Mouse (Mus musculus) urinary bladder, adult 18-20 months (tissue): ENCODE results near the gene B3galt5.
A peak's percentile ranks its signal among the peaks of the same experiment; 100 is the strongest.

Source experiments
- DNase-seq, 2 experiments: peaks; one replicate each; pipeline ENCODE4 v3.0.0; 2022; ENCODE audit warnings: low spot score in 2 of 2, mixed read lengths in 2 of 2

B3galt5 gene

GRCm38 (mm10) chr16:96341945-96342344, 106.3 kb downstream of the B3galt5 start:
- DNase-seq = no peak

GRCm38 (mm10) chr16:96345117-96345516, 109.5 kb downstream of the B3galt5 start:
- DNase-seq = peak; percentile 48 to 59

DNA sequence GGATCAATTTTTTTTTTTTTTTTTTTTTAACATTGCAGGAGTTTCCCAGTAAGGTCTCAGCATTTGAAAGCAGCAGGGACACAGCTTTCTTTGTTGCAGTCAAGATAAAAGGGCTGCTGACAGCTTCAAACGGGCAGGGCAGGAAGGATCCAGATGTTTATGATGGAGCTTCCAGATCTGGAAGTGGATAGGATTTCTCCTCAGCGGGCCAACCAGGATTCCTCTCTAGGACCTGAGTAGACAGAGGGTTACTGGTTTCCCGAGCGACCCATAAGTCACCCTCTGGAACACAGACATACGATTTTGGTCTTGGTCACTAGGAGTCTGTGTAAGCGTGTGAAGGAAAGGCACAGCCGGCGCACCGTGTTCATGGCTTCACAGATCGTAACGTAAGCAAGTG, 112.5 kb downstream of the B3galt5 start:
- DNase-seq = no peak

GRCm38 (mm10) chr16:96348766-96349165, 113.2 kb downstream of the B3galt5 start:
- no peak for DNase-seq

DNA sequence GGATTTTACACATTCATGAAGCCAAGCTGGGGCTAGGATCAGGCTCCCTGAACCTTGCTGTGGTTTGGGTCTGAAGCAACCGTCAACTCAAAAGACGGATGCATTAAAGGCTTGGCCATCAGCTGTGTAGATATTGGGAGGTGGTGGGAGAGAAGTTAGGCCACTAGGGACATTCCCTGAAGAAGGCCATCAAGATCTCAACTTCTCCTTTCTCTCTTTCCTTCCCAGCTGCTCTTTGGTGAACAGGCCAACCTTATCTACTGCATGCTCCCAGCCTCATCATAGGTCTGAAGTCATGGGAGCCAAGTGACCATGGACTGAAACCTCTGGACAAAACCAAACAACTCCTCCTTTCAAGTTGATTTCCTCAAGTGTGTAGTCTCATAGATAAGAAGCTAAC, 115.9 kb downstream of the B3galt5 start:
- no peak for DNase-seq

DNA sequence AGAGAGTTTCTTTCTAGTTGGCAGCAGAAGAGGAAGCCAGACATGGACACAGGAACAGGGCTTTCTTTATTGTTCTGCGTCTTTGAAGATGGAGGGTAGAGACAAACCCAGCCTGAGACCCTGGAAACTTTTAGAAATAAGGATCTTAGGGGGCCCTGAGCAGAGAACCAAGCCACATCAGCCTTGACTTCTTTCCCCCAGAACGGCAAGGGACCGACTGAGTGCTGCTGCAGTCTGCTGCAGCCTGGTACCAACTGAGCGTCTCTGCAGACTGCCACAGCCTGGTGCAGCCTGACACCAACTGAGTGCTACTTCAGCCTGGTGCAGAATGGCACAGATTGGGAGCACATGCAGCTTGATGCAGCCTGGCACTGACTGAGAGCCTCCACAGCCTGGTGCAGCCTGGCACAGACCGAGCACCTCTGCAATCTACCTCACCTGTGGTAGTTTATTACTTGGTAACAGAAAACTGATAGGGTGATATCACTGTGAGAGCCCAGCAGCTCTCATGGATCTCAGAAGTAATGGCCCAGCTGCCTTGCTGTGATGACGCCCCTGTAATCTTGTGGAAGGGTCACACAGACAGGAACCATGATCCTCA, 117.8 kb downstream of the B3galt5 start:
- no peak for DNase-seq

DNA sequence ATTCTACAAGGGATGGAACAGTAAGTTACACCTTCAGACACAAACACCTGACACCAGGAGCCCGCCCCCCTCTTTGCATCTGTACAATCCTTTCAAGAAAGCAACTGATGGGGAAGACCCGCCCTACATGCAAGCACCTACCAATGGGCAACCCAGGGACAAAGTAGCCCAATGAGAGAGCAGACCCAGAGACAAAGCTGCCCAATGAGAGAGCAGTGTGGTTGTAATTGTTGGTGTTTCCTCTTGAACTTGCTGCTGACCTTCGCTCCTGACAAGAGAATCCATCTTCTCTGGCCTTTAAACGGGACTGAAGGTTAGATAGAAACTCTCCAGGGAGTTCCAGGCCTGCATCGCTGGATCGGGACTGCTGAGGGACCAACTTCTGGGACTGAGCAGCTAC, 118.4 kb downstream of the B3galt5 start:
- no peak for DNase-seq

- peak; percentile 55 to 66 for DNase-seq
Measured at GRCm38 (mm10) chr16:96357903-96358302, 122.3 kb downstream of the B3galt5 start.

DNA sequence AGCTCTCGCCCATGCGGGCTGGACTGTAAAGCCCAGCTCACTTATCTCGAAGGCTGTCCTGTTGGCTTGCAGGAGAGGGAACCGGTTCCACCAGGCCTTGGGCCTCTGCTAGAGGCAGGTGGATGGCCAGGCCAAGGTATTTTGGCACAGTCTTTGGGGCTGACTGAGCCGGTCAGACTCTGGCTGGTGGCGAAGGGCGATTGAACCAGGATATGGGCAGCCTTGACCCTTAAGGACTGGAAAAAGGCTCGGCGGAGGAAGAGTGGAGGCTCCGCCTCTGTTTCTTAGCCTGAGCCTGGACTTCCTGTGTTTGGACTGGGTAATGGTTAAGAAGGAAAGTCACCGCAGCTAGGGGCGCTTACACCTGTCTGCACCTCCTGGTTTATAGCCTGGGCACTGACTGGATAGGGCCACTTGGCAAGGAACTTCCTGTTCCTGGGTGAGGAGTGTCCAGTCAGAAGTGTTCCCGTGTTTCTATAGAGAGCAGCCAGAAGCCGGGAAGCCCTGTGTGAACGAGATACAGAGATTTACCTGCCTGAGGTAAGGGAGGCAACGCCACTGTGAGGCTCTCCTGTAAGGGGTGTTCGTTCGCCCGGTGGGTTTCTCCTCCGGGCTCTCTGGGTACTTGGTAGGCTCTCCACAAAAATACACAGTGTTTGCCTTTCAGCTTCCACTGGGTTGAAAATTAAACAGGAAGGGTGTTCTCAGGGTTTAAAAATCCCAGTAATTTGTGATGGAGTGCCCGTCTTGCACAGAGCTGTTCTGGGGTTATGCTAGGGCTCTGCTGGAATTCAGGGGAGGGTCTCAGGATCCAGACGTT, 125.9 kb downstream of the B3galt5 start:
- DNase-seq = peak; percentile 56 to 60

- no peak for DNase-seq
Measured at GRCm38 (mm10) chr16:96362873-96363272, 127.3 kb downstream of the B3galt5 start.

- no peak for DNase-seq
Measured at GRCm38 (mm10) chr16:96363277-96363676, 127.7 kb downstream of the B3galt5 start.

DNA sequence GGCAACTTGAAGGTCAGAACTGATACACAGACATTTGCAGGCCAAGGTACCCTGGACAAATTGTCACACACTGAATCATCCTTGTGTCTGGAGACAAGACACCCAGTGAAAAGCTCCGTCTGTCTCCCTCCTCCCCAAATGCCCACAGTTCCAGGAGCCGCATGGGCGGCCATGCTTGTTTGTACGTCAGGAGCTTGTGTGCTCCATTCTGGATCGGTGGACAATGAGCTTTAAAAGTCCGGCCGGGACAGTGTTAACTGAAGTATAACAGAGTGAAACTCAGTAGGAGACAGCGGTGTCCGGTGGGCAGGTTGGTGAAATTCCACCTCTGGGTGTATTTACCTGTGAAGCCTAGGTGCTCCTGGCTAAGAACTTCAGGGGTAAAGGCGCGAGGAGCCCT, 129.3 kb downstream of the B3galt5 start:
- DNase-seq = no peak
